Mouse (Mus musculus): ENCODE results near the gene Sbk2. TPM values are rescaled to one million over a fixed set of nuclear protein-coding genes. Genes with fewer than 3 reads are reported as not detected.

The Sbk2 gene
- polyA plus RNA-seq, 1 experiment, result not detected

GRCm38 (mm10) chr7:4938456-4938855 is 25.8 kb downstream of the Sbk2 start:
- Histone ChIP-seq H3K4me1 (ENCODE audit: control insufficient read depth) (peaks cover 3% of the 10 kb centered on the region; the same call in 1 of the 2 replicates), H3K27me3 (ENCODE audit: control insufficient read depth) (no peaks in the 10 kb centered on the region), H3K4me3 (replicated peaks) (no peak overlapping the region), H3K9me3 (ENCODE audit: control insufficient read depth, low read length) (peaks cover 4% of the 10 kb centered on the region), H3K36me3 (ENCODE audit: control insufficient read depth) (no peaks in the 10 kb centered on the region)
- TF ChIP-seq TAL1 (IDR thresholded peaks at IDR 0.05; ENCODE audit: low read length) (no peak), GATA1 (IDR thresholded peaks at IDR 0.05; ENCODE audit: low read length) (no peak)

DNA sequence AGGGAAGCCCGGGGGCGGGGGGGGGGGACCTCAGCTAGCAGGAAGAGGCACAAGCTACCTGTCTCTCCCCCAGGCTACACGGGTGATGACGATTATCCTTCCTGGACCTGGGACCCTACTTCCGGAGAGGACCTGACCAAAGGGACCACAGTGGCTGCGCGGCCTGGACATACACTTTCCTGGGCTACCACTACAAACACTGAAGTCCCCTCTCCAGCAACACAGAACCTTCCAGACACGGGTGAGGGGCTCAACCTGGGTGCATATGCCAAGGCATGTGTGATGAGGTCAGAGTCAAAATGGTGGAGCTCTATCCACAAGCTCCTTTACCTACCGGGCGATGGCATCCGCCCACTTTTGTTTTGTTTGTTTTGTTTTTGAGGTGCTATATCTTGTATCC is 26.8 kb downstream of the Sbk2 start:
- TF ChIP-seq GATA1 (IDR thresholded peaks at IDR 0.05; ENCODE audit: low read length), result no peak
- H3K9me3 ChIP-seq (ENCODE audit: control insufficient read depth, low read length), result peaks cover 4% of the 10 kb centered on the region
- H3K4me1 ChIP-seq (ENCODE audit: control insufficient read depth), result no peaks in the 10 kb centered on the region
- H3K27me3 ChIP-seq (ENCODE audit: control insufficient read depth), result no peaks in the 10 kb centered on the region
- H3K36me3 ChIP-seq (ENCODE audit: control insufficient read depth), result no peaks in the 10 kb centered on the region
- H3K4me3 ChIP-seq (replicated peaks), result no peak overlapping the region

DNA sequence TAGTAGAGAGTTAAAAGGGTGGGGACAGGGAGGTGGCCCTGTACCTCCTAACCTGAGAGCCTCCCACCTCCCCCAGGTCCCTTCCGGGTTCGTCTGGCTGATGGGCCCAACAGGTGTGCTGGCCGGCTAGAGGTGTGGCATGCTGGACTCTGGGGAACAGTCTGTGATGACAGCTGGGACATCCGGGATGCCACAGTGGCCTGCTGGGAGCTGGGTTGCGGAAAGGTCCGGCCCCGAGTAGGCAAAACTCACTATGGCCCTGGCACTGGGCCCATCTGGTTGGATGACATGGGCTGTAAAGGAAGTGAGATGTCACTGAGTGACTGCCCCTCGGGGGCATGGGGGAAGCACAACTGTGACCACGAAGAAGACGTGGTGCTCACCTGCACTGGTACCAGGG is 27.4 kb downstream of the Sbk2 start:
- TF ChIP-seq GATA1 (IDR thresholded peaks at IDR 0.05; ENCODE audit: low read length) (no peak), TAL1 (IDR thresholded peaks at IDR 0.05; ENCODE audit: low read length) (no peak)
- H3K9me3 ChIP-seq (ENCODE audit: control insufficient read depth, low read length), result peaks cover 4% of the 10 kb centered on the region
- H3K4me1 ChIP-seq (ENCODE audit: control insufficient read depth), result no peaks in the 10 kb centered on the region
- no peaks in the 10 kb centered on the region for H3K27me3 ChIP-seq (ENCODE audit: control insufficient read depth)
- no peaks in the 10 kb centered on the region for H3K36me3 ChIP-seq (ENCODE audit: control insufficient read depth)
- H3K4me3 ChIP-seq (replicated peaks), result no peak overlapping the region

GRCm38 (mm10) chr7:4934160-4934914 is 29.9 kb downstream of the Sbk2 start:
- H3K36me3 ChIP-seq (ENCODE audit: control insufficient read depth), result no peaks in the 10 kb centered on the region
- H3K27me3 ChIP-seq (ENCODE audit: control insufficient read depth), result no peaks in the 10 kb centered on the region
- TF ChIP-seq TAL1 (IDR thresholded peaks at IDR 0.05; ENCODE audit: low read length), result no peak
- TF ChIP-seq GATA1 (IDR thresholded peaks at IDR 0.05; ENCODE audit: low read length), result no peak
- no peaks in the 10 kb centered on the region for H3K4me1 ChIP-seq (ENCODE audit: control insufficient read depth)
- H3K4me3 ChIP-seq (replicated peaks), result no peak overlapping the region
- H3K9me3 ChIP-seq (ENCODE audit: control insufficient read depth, low read length), result peaks cover 4% of the 10 kb centered on the region

GRCm38 (mm10) chr7:4933103-4933502 is 31.1 kb downstream of the Sbk2 start:
- Histone ChIP-seq H3K4me3 (replicated peaks) (no peak overlapping the region), H3K9me3 (ENCODE audit: control insufficient read depth, low read length) (peaks cover 4% of the 10 kb centered on the region), H3K36me3 (ENCODE audit: control insufficient read depth) (no peaks in the 10 kb centered on the region), H3K4me1 (ENCODE audit: control insufficient read depth) (no peaks in the 10 kb centered on the region), H3K27me3 (ENCODE audit: control insufficient read depth) (no peaks in the 10 kb centered on the region)
- TF ChIP-seq GATA1 (IDR thresholded peaks at IDR 0.05; ENCODE audit: low read length) (no peak), TAL1 (IDR thresholded peaks at IDR 0.05; ENCODE audit: low read length) (no peak)

DNA sequence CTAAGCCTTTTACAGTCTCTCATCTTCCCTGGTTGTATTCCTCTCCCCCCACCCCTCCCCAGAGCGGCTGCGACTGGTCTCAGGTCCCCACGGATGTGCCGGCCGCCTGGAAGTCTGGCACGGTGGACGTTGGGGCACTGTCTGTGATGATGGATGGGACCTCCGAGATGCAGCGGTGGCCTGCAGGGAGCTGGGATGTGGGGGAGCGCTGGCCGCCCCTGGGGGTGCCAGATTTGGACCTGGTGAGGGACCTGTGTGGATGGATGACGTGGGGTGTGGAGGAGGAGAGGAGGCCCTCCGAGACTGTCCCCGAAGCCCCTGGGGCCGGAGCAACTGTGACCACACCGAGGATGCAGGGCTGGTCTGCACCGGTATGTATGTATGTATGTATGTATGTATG is 35.9 kb downstream of the Sbk2 start:
- TF ChIP-seq TAL1 (IDR thresholded peaks at IDR 0.05; ENCODE audit: low read length), result no peak
- TF ChIP-seq GATA1 (IDR thresholded peaks at IDR 0.05; ENCODE audit: low read length), result no peak
- Histone ChIP-seq H3K4me1 (ENCODE audit: control insufficient read depth) (peaks cover 2% of the 10 kb centered on the region; the same call in 1 of the 2 replicates), H3K9me3 (ENCODE audit: control insufficient read depth, low read length) (peaks cover 2% of the 10 kb centered on the region; the same call in 1 of the 2 replicates), H3K36me3 (ENCODE audit: control insufficient read depth) (no peaks in the 10 kb centered on the region), H3K27me3 (ENCODE audit: control insufficient read depth) (peaks cover 33% of the 10 kb centered on the region), H3K4me3 (replicated peaks) (no peak overlapping the region)

- Histone ChIP-seq H3K27me3 (ENCODE audit: control insufficient read depth) (peaks cover 39% of the 10 kb centered on the region), H3K9me3 (ENCODE audit: control insufficient read depth, low read length) (peaks cover 2% of the 10 kb centered on the region; the same call in 1 of the 2 replicates), H3K4me1 (ENCODE audit: control insufficient read depth) (peaks cover 3% of the 10 kb centered on the region; the same call in 1 of the 2 replicates), H3K36me3 (ENCODE audit: control insufficient read depth) (no peaks in the 10 kb centered on the region), H3K4me3 (replicated peaks) (no peak overlapping the region)
- TF ChIP-seq GATA1 (IDR thresholded peaks at IDR 0.05; ENCODE audit: low read length) (no peak), TAL1 (IDR thresholded peaks at IDR 0.05; ENCODE audit: low read length) (no peak)
These were observed 36.5 kb downstream of the Sbk2 start for GRCm38 (mm10) chr7:4927711-4928110.

GRCm38 (mm10) chr7:4926849-4927248 is 37.4 kb downstream of the Sbk2 start:
- no peaks in the 10 kb centered on the region for H3K36me3 ChIP-seq (ENCODE audit: control insufficient read depth)
- peaks cover 5% of the 10 kb centered on the region for H3K4me1 ChIP-seq (ENCODE audit: control insufficient read depth)
- peaks cover 2% of the 10 kb centered on the region; the same call in 1 of the 2 replicates for H3K9me3 ChIP-seq (ENCODE audit: control insufficient read depth, low read length)
- TF ChIP-seq TAL1 (IDR thresholded peaks at IDR 0.05; ENCODE audit: low read length) (no peak), GATA1 (IDR thresholded peaks at IDR 0.05; ENCODE audit: low read length) (no peak)
- H3K27me3 ChIP-seq (ENCODE audit: control insufficient read depth), result peaks cover 46% of the 10 kb centered on the region
- no peak overlapping the region for H3K4me3 ChIP-seq (replicated peaks)

DNA sequence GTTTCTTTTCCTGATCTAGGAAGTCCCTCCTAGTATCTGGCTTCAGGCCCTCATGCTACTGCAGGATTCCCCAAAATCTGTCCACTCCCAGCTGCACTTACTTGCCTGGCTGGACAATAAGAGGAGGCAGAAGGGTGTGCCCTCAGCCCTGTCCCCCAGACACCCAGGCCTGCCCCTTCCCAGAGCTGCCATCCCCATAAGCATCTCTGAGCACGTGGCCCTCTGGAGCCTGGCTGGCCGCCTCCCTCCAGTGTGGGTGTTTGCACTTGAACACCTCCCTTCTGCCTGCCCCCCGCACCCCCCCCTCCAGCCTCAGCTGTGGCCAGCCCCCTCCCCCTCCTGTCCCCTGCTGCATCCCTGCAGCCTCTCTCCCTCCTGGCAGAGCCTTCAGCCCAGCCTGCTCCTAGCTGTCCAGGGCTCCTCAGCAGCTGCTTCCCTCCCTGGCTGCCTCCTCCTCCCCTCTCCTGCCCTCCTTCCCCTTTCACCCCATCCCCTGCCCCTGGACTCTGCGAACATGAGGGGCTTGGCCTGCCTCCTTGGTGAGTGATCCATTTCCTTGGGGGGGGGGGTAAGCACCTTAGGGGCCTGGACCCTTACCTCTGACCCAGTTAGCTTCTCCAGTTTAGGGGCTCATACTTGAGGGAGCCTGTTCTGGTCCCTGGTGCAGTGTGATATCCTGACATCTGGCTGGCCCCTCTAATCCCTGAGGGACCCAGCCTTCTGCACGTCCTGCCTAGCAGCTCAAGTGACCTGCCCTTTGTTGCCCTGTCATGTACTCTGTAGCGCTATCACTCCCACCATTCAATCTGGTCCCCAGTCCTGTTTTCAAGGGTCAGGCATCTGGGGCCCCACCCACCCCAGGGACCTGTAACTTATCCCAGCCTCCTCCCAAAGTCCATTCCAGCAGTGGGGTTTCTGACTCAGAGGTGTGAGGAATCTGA is 38.5 kb downstream of the Sbk2 start, which contains the start of gene Ssc5d:
Gene Ssc5d, plus strand, starts transcription at position 345 of the 941 bp plus-strand sequence.
- H3K9me3 ChIP-seq (ENCODE audit: control insufficient read depth, low read length), result peaks cover 2% of the 10 kb centered on the region; the same call in 1 of the 2 replicates
- H3K4me1 ChIP-seq (ENCODE audit: control insufficient read depth), result peaks cover 12% of the 10 kb centered on the region
- no peak for TF ChIP-seq TAL1 (IDR thresholded peaks at IDR 0.05; ENCODE audit: low read length)
- TF ChIP-seq GATA1 (IDR thresholded peaks at IDR 0.05; ENCODE audit: low read length), result no peak
- H3K36me3 ChIP-seq (ENCODE audit: control insufficient read depth), result peaks cover 5% of the 10 kb centered on the region
- H3K27me3 ChIP-seq (ENCODE audit: control insufficient read depth), result peaks cover 52% of the 10 kb centered on the region
- H3K4me3 ChIP-seq (replicated peaks), result no peak within 1 kb of the TSS

Measured in erythroblast, embryonic 14.5 days (primary cell).